Mouse (Mus musculus): ENCODE results near the gene Taf1b.

DNA sequence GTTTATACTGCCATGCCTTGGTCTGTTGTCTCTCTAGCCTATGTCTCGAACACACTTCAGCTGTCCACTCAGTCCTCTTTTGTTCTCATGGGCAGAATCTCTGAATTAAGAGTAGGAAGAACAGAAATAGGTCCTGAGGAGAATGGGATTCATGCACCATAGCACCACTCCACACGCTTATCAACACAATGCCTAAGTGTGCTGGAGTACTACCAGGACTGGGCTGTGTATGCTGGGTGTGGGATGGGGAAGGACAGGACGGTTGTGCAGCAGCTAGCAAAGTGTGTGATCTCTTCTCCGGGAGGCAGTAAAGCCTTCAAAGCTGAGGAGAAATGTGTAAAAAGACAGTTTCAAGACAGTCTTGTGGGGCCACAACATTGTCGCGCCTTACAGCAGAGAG lies 50.7 kb downstream of the Taf1b start:
- TF ChIP-seq EP300 (IDR thresholded peaks at IDR 0.05; ENCODE audit: insufficient read depth, low read depth, low read length) (no peak), CTCF (IDR thresholded peaks at IDR 0.05; ENCODE audit: low read depth, low read length) (no peak)

Measured in ES-Bruce4 (cell line).